Mouse (Mus musculus) heart, adult 11 months (tissue): ENCODE measurements around the gene Ube2o.

Experiments used
- DNase-seq: peaks from one replicate; pipeline ENCODE4 v3.0.0; 2022

The Ube2o gene

GRCm38 (mm10) chr11:116536685-116537084 lies 44.6 kb downstream of the Ube2o start:
- DNase-seq, result no peak

GRCm38 (mm10) chr11:116534154-116534865 lies 46.9 kb downstream of the Ube2o start:
- DNase-seq, result peak; percentile 97

- peak; percentile 96 for DNase-seq
Observed at GRCm38 (mm10) chr11:116533341-116534153, 47.7 kb downstream of the Ube2o start.

GRCm38 (mm10) chr11:116532810-116533338 lies 48.4 kb downstream of the Ube2o start:
- DNase-seq, result peak; percentile 98

- peak; percentile 95 for DNase-seq
Observed at GRCm38 (mm10) chr11:116532262-116532809, 48.9 kb downstream of the Ube2o start.

GRCm38 (mm10) chr11:116531371-116532191 lies 49.7 kb downstream of the Ube2o start:
- DNase-seq, result peak; percentile 93

GRCm38 (mm10) chr11:116530187-116531147 lies 50.8 kb downstream of the Ube2o start, which contains the start of gene Sphk1:
TSS of gene Sphk1 (plus strand) at chr11:116530925.
- DNase-seq, result no peak

- DNase-seq, result no peak
Observed at GRCm38 (mm10) chr11:116528636-116529320, 52.5 kb downstream of the Ube2o start.

GRCm38 (mm10) chr11:116523699-116524189 lies 57.5 kb downstream of the Ube2o start:
- DNase-seq, result peak; percentile 98

- DNase-seq, result peak; percentile 95
Observed at GRCm38 (mm10) chr11:116522886-116523698, 58.2 kb downstream of the Ube2o start.

- DNase-seq, result no peak
Observed at GRCm38 (mm10) chr11:116522046-116522445, 59.2 kb downstream of the Ube2o start.

GRCm38 (mm10) chr11:116521143-116521542 lies 60.1 kb downstream of the Ube2o start:
- no peak for DNase-seq

- DNase-seq, result peak; percentile 98
Observed at GRCm38 (mm10) chr11:116518482-116518881, 62.8 kb downstream of the Ube2o start.

- no peak for DNase-seq
Observed at GRCm38 (mm10) chr11:116515330-116516020, 65.8 kb downstream of the Ube2o start.

GRCm38 (mm10) chr11:116513531-116514038 lies 67.7 kb downstream of the Ube2o start:
- DNase-seq, result no peak

GRCm38 (mm10) chr11:116512987-116513386 lies 68.3 kb downstream of the Ube2o start:
- DNase-seq, result no peak

- DNase-seq, result no peak
Observed at GRCm38 (mm10) chr11:116512154-116512553, 69.1 kb downstream of the Ube2o start.

- DNase-seq, result no peak
Observed at GRCm38 (mm10) chr11:116511301-116511868, 69.9 kb downstream of the Ube2o start.
